Mouse (Mus musculus) heart, postnatal 14 days (tissue): ENCODE results near the gene Gm21119. TPM values are rescaled to one million over a fixed set of nuclear protein-coding genes. Genes with fewer than 3 reads are reported as not detected.
"Not testable (repeated sequence)": the region's sequence is repeated elsewhere in the genome, so short reads cannot be mapped to it uniquely, and the experiment has no call there.

ENCODE experiments used
- DNase-seq, 2 experiments: peaks; one replicate each; pipeline ENCODE4 v3.0.0; 2021 to 2022
- intact Hi-C: fragments of 180-260 bp; cut with DNase I; formaldehyde crosslinking; loops from one replicate; pipeline ENCODE4 v1.15.1; 2025
- long read RNA-seq, 2 experiments: library from polyadenylated mRNA; stranded (forward); transcript quantifications; one replicate each; pipeline ENCODE4 v2.0.0; 2021
- total RNA-seq, 2 experiments: library from RNA; stranded (reverse); gene quantifications; 2 replicates each; pipeline ENCODE4 v1.2.3; 2021

The Gm21119 gene
- under 1 TPM in 1 of 2 experiments, not detected in 1; 0.51 TPM for total RNA-seq
- long read RNA-seq, experiment 1, result 0 reads
- long read RNA-seq, experiment 2, result 0 reads

GRCm38 (mm10) chr8:20614619-20615018, at the start of gene Gm21119:
TSS of gene Gm21119 (plus strand) at chr8:20614919.
- intact Hi-C loops, DNase-seq: not testable (repeated sequence)

- intact Hi-C loops, DNase-seq: not testable (repeated sequence)
These were observed 48.0 kb upstream of the Gm21119 start for GRCm38 (mm10) chr8:20566753-20567152.

- DNase-seq, intact Hi-C loops: not testable (repeated sequence)
These were observed 33.6 kb upstream of the Gm21119 start for GRCm38 (mm10) chr8:20581081-20581480.

- intact Hi-C loops, DNase-seq: not testable (repeated sequence)
These were observed 31.9 kb upstream of the Gm21119 start for GRCm38 (mm10) chr8:20582772-20583171.

GRCm38 (mm10) chr8:20588268-20589177, 26.2 kb upstream of the Gm21119 start:
- intact Hi-C loops, DNase-seq: not testable (repeated sequence)

- DNase-seq, result peak; percentile 3 to 23
- intact Hi-C loops, result not testable (repeated sequence)
These were observed 25.6 kb upstream of the Gm21119 start for GRCm38 (mm10) chr8:20589178-20589539.

GRCm38 (mm10) chr8:20590117-20590997, 24.4 kb upstream of the Gm21119 start:
- DNase-seq, result peak; percentile 23 to 31
- intact Hi-C loops, result not testable (repeated sequence)

- intact Hi-C loops, DNase-seq: not testable (repeated sequence)
These were observed 23.7 kb upstream of the Gm21119 start for GRCm38 (mm10) chr8:20591002-20591401.

GRCm38 (mm10) chr8:20592732-20593272, 21.9 kb upstream of the Gm21119 start:
- intact Hi-C loops, DNase-seq: not testable (repeated sequence)

- intact Hi-C loops, result not testable (repeated sequence)
- peak; percentile 33 to 50 for DNase-seq
These were observed 20.9 kb upstream of the Gm21119 start for GRCm38 (mm10) chr8:20593841-20594240.

GRCm38 (mm10) chr8:20596081-20596841, 18.5 kb upstream of the Gm21119 start:
- DNase-seq, intact Hi-C loops: not testable (repeated sequence)

- intact Hi-C loops, result not testable (repeated sequence)
- peak; percentile 49 to 53 for DNase-seq
These were observed 17.6 kb upstream of the Gm21119 start for GRCm38 (mm10) chr8:20596842-20597708.

- DNase-seq, intact Hi-C loops: not testable (repeated sequence)
These were observed 16.2 kb upstream of the Gm21119 start for GRCm38 (mm10) chr8:20598300-20599170.

GRCm38 (mm10) chr8:20599350-20599749, 15.4 kb upstream of the Gm21119 start:
- DNase-seq, intact Hi-C loops: not testable (repeated sequence)

- DNase-seq, intact Hi-C loops: not testable (repeated sequence)
These were observed 3.9 kb upstream of the Gm21119 start for GRCm38 (mm10) chr8:20610856-20611255.

GRCm38 (mm10) chr8:20612721-20613120, 2.0 kb upstream of the Gm21119 start:
- intact Hi-C loops, DNase-seq: not testable (repeated sequence)

GRCm38 (mm10) chr8:20630766-20631165, 16.0 kb downstream of the Gm21119 start:
- DNase-seq, intact Hi-C loops: not testable (repeated sequence)

GRCm38 (mm10) chr8:20637931-20638330, 23.2 kb downstream of the Gm21119 start:
- intact Hi-C loops, result not testable (repeated sequence)
- DNase-seq, result peak in 1 of 2 experiments; percentile 1
